Mouse (Mus musculus) olfactory bulb, adult 2 months (tissue): ENCODE measurements around the gene Nos1ap.

Experiments
- CTCF ChIP-seq: fragments of 200-500 bp; IDR thresholded peaks from 2 replicates; pipeline ENCODE4 v1.5.1; 2012; ENCODE audit warnings: low read depth, mild to moderate bottlenecking, low read length, moderate library complexity; ENCODE audit not compliant: insufficient read depth
- POLR2A ChIP-seq: fragments of 200-500 bp; IDR thresholded peaks from 2 replicates; pipeline ENCODE4 v1.6.1; 2012; ENCODE audit warnings: mild to moderate bottlenecking, low read depth, low read length, moderate library complexity; ENCODE audit not compliant: insufficient read depth

DNA sequence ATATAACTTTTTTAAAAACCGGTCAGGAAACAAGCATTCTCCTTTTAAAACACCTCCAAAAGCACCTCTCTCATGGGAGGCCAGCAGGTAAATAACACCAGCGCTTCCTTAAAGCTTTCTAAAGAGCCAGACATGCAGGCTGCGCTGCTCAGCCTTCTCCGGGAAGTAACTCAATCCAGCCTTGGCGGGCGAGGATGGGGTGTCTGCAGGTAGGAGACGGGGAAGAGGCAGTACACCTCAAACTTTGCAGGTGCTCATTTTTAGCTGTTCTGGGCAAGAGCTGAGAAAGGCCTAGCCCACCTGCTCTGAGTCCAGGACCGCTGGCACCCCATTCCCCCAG, 812 bp downstream of the Nos1ap start:
- TF ChIP-seq POLR2A (no peak), CTCF (no peak)
